Mouse (Mus musculus) olfactory bulb, adult 2 months (tissue): ENCODE data around the gene Zfp768.

ENCODE experiments used
- CTCF ChIP-seq: fragments of 200-500 bp; IDR thresholded peaks from 2 replicates; pipeline ENCODE4 v1.5.1; 2012; ENCODE audit warnings: low read depth, mild to moderate bottlenecking, low read length, moderate library complexity; ENCODE audit not compliant: insufficient read depth
- POLR2A ChIP-seq: fragments of 200-500 bp; IDR thresholded peaks from 2 replicates; pipeline ENCODE4 v1.6.1; 2012; ENCODE audit warnings: mild to moderate bottlenecking, low read depth, low read length, moderate library complexity; ENCODE audit not compliant: insufficient read depth

GRCm38 (mm10) chr7:127363475-127363921, 18.1 kb upstream of the Zfp768 start:
- TF ChIP-seq CTCF, result no peak
- no peak for TF ChIP-seq POLR2A
